Mouse (Mus musculus): ENCODE results near the gene Tmem274. TPM values are rescaled to one million over a fixed set of nuclear protein-coding genes. Genes with fewer than 3 reads are reported as not detected.

Tmem274 gene
- polyA plus RNA-seq, 1 experiment from 2014 or later, result 0.52 TPM

DNA sequence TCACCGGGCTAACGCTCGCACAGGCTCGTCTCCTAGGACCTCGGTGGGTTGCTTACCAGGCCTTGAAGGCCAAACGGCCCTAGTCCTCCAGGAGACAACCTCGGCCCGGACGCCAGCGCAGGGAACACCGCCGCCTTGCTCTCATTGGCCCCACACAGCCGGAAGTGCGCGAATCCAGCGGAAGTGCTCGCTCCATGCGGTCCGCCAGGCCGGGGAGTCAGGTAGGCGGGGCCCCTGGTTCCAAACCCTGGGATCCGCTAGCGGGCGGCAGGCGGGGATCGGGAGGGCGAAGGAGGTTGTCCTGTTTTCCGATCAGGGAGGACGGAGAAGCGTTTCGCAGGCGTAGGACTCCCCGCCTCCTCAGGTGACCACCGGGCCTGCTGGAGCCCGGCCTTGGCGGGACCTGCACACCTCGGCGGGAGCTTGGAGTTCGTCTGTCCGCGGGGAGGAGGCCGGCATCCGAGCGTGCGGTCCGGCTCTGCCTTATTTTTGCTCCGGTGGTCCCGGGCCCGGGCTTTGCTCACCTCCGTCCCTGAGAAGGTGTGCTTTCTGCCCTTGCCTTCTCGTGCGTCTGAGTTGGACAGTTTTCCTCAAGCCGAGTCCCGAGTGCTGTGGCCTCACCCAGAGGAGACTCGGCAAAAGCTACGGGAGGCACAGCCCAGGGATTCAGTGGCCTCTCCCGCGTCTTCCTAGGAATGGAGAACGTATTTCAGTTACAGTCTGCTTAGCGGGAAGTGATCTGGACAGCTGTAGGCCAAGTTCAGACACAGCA, 8.1 kb downstream of the Tmem274 start, which contains the start of the genes Nmnat1 and Lzic:
TSS of gene Nmnat1 (minus strand) at position 150 of the 772 bp plus-strand sequence.
TSS of gene Lzic (plus strand) at position 177 of the 772 bp plus-strand sequence.
- Histone ChIP-seq H3K4me3 (peak within 1 kb of the TSS; percentile 77), H3K36me3 (peaks cover 35% of the 10 kb centered on the region), H3K27me3 (no peaks in the 10 kb centered on the region), H3K9me3 (no peaks in the 10 kb centered on the region), H3K4me1 (replicated peaks) (peaks cover 25% of the 10 kb centered on the region), H3K4me2 (peak within 1 kb of the TSS; percentile 87), H3K27ac (replicated peaks) (peak within 1 kb of the TSS; percentile 71), H3K9ac (peak within 1 kb of the TSS; percentile 72)
- peak; percentile 98 for ATAC-seq (ENCODE audit: low FRiP score, low read depth)
- under 1% methylated on average over 60 of the region's 60 CpGs for WGBS

DNA sequence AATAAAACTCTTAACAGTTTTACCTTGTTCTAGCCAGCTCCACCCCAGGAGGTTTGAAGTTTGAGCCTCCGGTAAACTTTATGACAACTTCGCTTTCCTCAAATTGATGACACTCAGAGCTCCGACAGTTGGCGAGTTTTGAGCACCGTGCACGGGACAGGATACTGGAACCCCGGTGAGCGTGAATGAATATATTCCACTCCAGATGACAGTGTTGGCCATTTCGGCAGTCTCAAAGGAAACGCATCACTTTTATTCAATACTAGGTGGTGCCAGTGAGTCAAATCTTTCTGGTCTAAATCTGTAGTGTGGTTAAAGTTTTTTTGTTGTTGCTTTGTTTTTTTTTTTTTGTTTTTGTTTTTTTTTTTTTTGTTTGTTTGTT, 8.6 kb downstream of the Tmem274 start:
- peak overlapping the region; percentile 77 for H3K4me3 ChIP-seq
- peaks cover 25% of the 10 kb centered on the region for H3K4me1 ChIP-seq (replicated peaks)
- peaks cover 35% of the 10 kb centered on the region for H3K36me3 ChIP-seq
- peak overlapping the region; percentile 72 for H3K9ac ChIP-seq
- peak overlapping the region; percentile 87 for H3K4me2 ChIP-seq
- ATAC-seq (ENCODE audit: low FRiP score, low read depth), result no peak
- no peaks in the 10 kb centered on the region for H3K9me3 ChIP-seq
- H3K27ac ChIP-seq (replicated peaks), result peak overlapping the region; percentile 71
- WGBS, result under 1% methylated on average over 10 of the region's 10 CpGs
- no peaks in the 10 kb centered on the region for H3K27me3 ChIP-seq

DNA sequence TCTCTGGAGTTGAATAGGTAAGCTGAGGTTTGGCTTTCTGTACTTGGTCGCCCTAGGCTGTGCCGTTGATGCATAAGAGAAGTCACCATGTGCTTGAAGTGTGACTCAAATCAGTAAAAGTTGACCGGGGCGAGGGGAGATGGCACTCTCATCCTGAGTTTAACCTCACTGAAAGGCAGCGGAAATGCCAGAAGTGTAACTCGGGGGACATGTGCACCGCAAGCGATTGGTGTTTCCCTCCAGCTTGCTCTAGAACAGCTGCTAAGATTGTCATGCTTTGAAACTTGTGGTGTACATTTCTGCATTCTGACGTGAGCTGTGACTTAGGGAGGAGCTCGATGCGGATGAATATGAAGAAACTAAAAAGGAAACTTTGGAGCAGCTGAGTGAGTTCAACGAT, 10.6 kb downstream of the Tmem274 start:
- peaks cover 25% of the 10 kb centered on the region for H3K4me1 ChIP-seq (replicated peaks)
- peaks cover 52% of the 10 kb centered on the region for H3K36me3 ChIP-seq
- WGBS, result 94% methylated on average over 12 of the region's 12 CpGs
- no peak for ATAC-seq (ENCODE audit: low FRiP score, low read depth)
- H3K9me3 ChIP-seq, result no peaks in the 10 kb centered on the region
- no peak overlapping the region for H3K4me3 ChIP-seq
- no peaks in the 10 kb centered on the region for H3K27me3 ChIP-seq
- no peak overlapping the region for H3K9ac ChIP-seq
- H3K27ac ChIP-seq (replicated peaks), result no peak overlapping the region
- no peak overlapping the region for H3K4me2 ChIP-seq

DNA sequence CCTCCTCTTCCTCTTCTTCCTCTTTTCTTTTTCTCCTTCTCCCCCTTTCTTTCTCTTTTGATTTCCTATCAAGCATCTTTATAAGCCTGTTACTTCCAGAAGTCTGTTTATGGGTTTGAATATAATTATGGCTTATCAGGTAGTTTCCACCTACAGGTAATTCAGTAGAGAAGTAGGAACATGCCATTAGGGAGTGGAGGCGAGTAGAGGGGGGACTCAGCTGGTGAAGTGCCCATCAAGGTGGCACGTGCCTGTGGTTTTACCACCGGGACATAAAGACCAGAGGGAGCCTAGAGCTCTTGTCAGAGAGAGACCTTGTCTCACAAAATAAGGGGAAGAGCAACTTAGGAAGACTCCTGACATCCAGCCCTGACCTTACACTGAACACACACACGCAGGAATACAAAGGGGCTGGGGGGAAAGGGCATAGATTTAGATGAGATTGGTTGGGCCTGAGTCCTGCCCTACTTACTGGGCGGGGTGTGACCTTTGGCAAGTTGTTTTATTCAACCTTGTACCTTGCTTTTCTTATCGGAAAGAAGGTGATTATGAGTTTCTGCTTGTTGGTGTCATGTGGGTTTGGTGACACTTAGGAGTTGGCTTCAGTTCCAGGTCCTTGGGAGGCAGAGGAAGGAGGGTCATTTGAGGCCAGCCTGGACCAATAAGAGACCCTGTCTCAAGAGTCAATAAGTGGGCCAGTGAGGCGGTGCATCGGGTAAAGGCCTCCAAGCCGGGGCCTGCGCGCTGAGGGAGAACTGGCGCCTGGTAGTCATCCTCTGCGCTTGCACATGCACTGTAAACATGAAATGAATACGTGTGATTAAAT, 12.4 kb downstream of the Tmem274 start:
- no peaks in the 10 kb centered on the region for H3K27me3 ChIP-seq
- no peaks in the 10 kb centered on the region for H3K9me3 ChIP-seq
- ATAC-seq (ENCODE audit: low FRiP score, low read depth), result no peak
- no peak overlapping the region for H3K27ac ChIP-seq (replicated peaks)
- WGBS, result 96% methylated on average over 14 of the region's 14 CpGs
- peaks cover 70% of the 10 kb centered on the region for H3K36me3 ChIP-seq
- no peak overlapping the region for H3K4me2 ChIP-seq
- no peak overlapping the region for H3K9ac ChIP-seq
- H3K4me3 ChIP-seq, result no peak overlapping the region
- H3K4me1 ChIP-seq (replicated peaks), result peaks cover 19% of the 10 kb centered on the region

DNA sequence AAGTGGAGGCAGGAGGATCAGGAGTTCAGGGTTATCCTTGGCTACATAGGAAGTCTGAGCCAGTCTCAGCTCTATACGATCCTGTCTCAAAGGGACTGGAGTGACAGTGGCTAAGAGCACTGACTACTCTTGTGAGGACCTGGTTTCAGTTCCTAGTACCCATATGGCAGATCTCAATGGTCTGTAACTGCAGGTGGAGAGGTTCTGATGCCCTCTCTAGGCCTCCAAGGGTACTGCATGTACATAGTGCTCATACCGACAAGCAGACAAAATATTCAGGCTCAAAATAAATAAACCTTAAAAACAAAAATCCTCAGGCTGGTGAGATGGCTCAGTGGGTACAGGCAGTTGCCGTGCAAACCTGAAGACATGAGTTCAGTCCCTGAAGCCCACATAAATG, 14.0 kb downstream of the Tmem274 start:
- Histone ChIP-seq H3K4me1 (replicated peaks) (peaks cover 11% of the 10 kb centered on the region), H3K27ac (replicated peaks) (no peak overlapping the region), H3K36me3 (peaks cover 82% of the 10 kb centered on the region), H3K4me2 (no peak overlapping the region), H3K4me3 (no peak overlapping the region), H3K9ac (no peak overlapping the region), H3K9me3 (no peaks in the 10 kb centered on the region), H3K27me3 (no peaks in the 10 kb centered on the region)
- 96% methylated on average over 3 of the region's 3 CpGs for WGBS
- no peak for ATAC-seq (ENCODE audit: low FRiP score, low read depth)

DNA sequence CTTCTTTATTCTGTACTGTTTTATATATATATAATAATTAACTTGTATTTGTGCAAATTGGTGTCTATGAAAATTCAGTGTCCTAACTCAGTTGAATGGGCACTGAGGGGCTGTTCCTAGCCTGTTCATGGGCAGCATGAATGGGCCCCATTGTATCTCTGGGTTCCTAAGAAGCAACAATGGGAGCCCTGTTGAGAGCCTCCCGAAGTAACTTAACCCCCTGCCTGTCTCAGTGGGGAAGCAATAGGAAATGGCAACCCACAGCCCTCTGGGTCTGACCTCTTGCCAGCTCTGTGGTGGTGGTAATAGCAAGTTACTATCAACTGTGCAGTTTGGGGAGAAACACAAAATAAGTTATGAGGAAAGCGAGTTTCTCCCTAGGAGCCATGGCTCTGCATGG, 19.4 kb downstream of the Tmem274 start:
- ATAC-seq (ENCODE audit: low FRiP score, low read depth), result peak; percentile 48; the same call in 1 of the 2 replicates
- 14% methylated on average over 2 of the region's 2 CpGs for WGBS

DNA sequence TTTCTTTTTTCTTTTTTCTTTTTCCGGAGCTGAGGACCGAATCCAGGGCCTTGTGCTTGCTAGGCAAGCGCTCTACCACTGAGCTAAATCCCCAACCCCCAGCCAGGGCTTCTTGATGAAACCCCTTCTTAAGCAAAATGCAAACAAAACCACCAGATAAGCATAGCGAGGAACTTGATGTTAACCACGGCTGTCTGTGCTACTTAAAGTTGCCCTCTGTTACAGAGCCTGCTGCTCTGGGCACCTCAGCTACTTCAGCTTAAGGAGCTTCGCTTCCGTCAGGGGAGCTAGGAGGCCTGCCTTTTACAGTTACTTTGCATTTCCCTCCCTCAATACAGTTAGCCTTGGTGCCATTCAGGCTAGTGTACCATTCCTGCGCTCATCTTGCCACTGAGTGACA, 21.7 kb downstream of the Tmem274 start:
- H3K9ac ChIP-seq, result no peak overlapping the region
- no peaks in the 10 kb centered on the region for H3K4me1 ChIP-seq (replicated peaks)
- peaks cover 38% of the 10 kb centered on the region for H3K36me3 ChIP-seq
- ATAC-seq (ENCODE audit: low FRiP score, low read depth), result no peak
- no peak overlapping the region for H3K27ac ChIP-seq (replicated peaks)
- 87% methylated on average over 8 of the region's 8 CpGs for WGBS
- H3K27me3 ChIP-seq, result no peaks in the 10 kb centered on the region
- no peak overlapping the region for H3K4me3 ChIP-seq
- no peak overlapping the region for H3K4me2 ChIP-seq
- H3K9me3 ChIP-seq, result no peaks in the 10 kb centered on the region

More for the DNA sequence above, 19.4 kb downstream of the Tmem274 start:
- Histone ChIP-seq H3K27me3 (no peaks in the 10 kb centered on the region), H3K4me2 (no peak overlapping the region), H3K4me3 (no peak overlapping the region), H3K27ac (replicated peaks) (peak overlapping the region; percentile 59), H3K9ac (no peak overlapping the region), H3K36me3 (peaks cover 57% of the 10 kb centered on the region), H3K4me1 (replicated peaks) (no peaks in the 10 kb centered on the region), H3K9me3 (no peaks in the 10 kb centered on the region)

DNA sequence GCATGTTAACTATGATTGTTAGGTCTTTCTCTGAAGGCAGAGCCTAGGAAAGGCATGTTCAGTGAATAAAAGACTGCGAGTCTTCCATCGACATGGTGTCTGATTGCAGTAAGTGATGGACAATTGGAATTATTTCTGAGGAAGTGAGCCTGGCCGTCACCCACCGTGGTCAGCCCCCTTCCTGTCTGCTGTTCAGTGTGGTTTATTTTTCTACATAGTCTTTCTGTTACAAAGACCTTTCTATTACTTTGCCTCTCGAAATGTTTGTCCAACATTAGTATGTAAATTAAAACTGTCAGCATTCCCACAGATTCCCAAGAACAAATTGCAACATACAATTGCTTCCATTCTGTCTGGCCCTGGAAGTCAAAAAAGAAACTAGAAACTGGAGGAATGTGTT, 22.6 kb downstream of the Tmem274 start:
- Histone ChIP-seq H3K36me3 (peaks cover 29% of the 10 kb centered on the region), H3K9me3 (no peaks in the 10 kb centered on the region), H3K9ac (no peak overlapping the region), H3K4me1 (replicated peaks) (no peaks in the 10 kb centered on the region), H3K27me3 (no peaks in the 10 kb centered on the region), H3K4me2 (no peak overlapping the region), H3K27ac (replicated peaks) (no peak overlapping the region), H3K4me3 (no peak overlapping the region)
- WGBS, result 71% methylated on average over 5 of the region's 5 CpGs
- no peak for ATAC-seq (ENCODE audit: low FRiP score, low read depth)

DNA sequence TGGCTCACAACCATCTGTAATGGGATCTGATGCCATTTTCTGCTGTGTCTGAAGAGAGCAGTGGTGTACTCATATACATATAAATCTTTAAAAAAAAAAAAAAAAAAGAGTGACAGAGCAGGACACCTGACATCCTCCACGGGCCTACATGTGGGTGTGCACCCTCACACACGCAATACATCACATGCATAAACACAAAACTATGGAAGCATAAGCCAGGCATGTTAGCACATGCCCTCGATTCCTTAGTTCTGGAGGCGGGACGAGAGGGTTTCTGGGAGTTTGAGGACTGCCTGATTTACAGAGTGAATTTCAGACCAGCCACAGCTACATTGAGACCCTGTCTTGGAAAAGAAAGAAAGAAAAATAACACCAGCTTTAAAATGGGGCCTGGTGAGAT, 27.2 kb downstream of the Tmem274 start:
- ATAC-seq (ENCODE audit: low FRiP score, low read depth), result no peak
- H3K9me3 ChIP-seq, result no peaks in the 10 kb centered on the region
- 84% methylated on average over 5 of the region's 5 CpGs for WGBS

DNA sequence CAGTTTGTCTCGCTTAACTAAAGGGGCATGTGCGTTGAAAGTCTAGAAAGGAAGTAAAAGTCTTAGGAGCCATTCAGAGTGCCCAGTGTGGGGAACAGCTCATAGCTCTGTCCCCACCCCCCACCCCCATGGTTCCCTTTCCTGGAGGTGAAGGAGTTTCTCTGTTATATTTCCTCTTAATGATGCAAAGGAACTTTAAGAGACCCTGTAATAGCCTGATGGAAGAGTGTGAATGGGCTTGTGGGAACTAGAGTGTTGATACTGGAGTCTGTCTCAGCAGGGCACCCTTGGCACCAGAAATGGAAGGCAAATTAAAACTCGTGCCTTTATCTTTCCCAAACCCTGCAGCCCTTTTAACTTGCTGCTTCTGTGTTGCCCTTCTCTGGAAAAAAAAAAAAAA, 27.7 kb downstream of the Tmem274 start:
- WGBS, result 29% methylated on average over 3 of the region's 3 CpGs
- Histone ChIP-seq H3K36me3 (no peaks in the 10 kb centered on the region), H3K9ac (no peak overlapping the region), H3K9me3 (no peaks in the 10 kb centered on the region), H3K4me3 (no peak overlapping the region), H3K27me3 (no peaks in the 10 kb centered on the region), H3K27ac (replicated peaks) (peak overlapping the region; percentile 43; the same call in 1 of the 2 replicates), H3K4me2 (no peak overlapping the region), H3K4me1 (replicated peaks) (no peaks in the 10 kb centered on the region)
- no peak for ATAC-seq (ENCODE audit: low FRiP score, low read depth)

More for the DNA sequence above, 27.2 kb downstream of the Tmem274 start:
- Histone ChIP-seq H3K36me3 (no peaks in the 10 kb centered on the region), H3K4me1 (replicated peaks) (no peaks in the 10 kb centered on the region), H3K9ac (no peak overlapping the region), H3K4me3 (no peak overlapping the region), H3K27me3 (no peaks in the 10 kb centered on the region), H3K4me2 (no peak overlapping the region), H3K27ac (replicated peaks) (peak overlapping the region; percentile 43; the same call in 1 of the 2 replicates)

DNA sequence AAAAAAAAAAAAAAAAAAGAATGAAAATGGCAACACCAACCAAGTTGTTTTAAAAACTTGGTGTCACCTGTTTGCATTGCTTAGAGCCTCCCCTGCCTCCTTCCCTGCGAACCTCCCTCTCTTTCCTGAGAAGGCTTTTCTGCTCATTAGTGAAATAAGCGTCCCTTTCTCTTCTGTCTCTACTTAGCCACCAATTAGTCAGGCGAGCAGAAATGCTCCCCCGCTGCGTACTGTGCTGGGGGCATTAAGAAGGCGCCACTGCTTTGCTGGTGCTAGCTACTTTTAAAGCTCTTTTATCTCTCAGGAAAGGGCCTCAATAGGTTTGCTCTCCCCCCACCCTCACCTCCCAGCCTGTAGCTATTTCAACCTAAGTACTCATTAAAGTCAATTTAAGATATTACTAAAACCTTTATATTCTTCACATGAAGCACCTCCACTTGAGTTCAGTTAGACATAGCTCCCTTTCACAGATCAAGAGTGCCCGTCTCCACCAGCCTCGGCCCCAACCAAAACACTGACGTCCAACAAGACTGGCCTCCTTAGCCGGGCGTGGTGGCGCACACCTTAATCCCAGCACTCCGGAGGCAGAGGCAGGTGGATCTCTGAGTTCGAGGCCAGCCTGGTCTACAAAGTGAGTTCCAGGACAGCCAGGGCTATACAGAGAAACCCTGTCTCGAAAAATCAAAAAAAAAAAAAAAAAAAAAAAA, 28.2 kb downstream of the Tmem274 start:
- WGBS, result 64% methylated on average over 15 of the region's 15 CpGs
- no peak for ATAC-seq (ENCODE audit: low FRiP score, low read depth)
- no peak overlapping the region for H3K4me2 ChIP-seq
- no peak overlapping the region for H3K9ac ChIP-seq
- H3K9me3 ChIP-seq, result no peaks in the 10 kb centered on the region
- H3K27me3 ChIP-seq, result no peaks in the 10 kb centered on the region
- H3K4me3 ChIP-seq, result no peak overlapping the region
- no peaks in the 10 kb centered on the region for H3K4me1 ChIP-seq (replicated peaks)
- H3K36me3 ChIP-seq, result no peaks in the 10 kb centered on the region
- H3K27ac ChIP-seq (replicated peaks), result no peak overlapping the region
